Mouse (Mus musculus) bone marrow macrophage, adult 2 months (primary cell): Measurements from ENCODE around the gene Rxfp4.

ENCODE experiments used
- CTCF ChIP-seq: IDR thresholded peaks from 2 replicates; pipeline ENCODE4 v1.5.1; 2012; ENCODE audit warnings: low read depth, mild to moderate bottlenecking, low read length, moderate library complexity
- POLR2A ChIP-seq: IDR thresholded peaks from 2 replicates; pipeline ENCODE4 v1.6.1; 2012; ENCODE audit warnings: mild to moderate bottlenecking, low read depth, low read length, borderline replicate concordance

GRCm38 (mm10) chr3:88698834-88699233 is 45.9 kb upstream of the Rxfp4 start:
- TF ChIP-seq POLR2A (no peak), CTCF (no peak)
